24 mouse cellular contexts compared by ENCODE assay signal in genomic region chr9:64222098-64222497, GRCm38 (mm10). TPM values are rescaled to one million over a fixed set of nuclear protein-coding genes. Genes with fewer than 3 reads are reported as not detected.
DNase-seq lines count a peak whose midpoint lies in the region; ATAC-seq and TF ChIP-seq lines count a peak whose summit lies in the region.
"Had no signal": no experiment of that assay in that cellular context is flagged by ENCODE, and none has a peak within 500 bp of the region (broad histone marks: within the 10 kb centered on the region; RNA-seq: fewer than 3 reads in every experiment).

No protein-coding gene starts in this region.

- no peaks in the 10 kb centered on the region for H3K9me3 ChIP-seq in heart, embryonic 12.5 days (replicated peaks)
- no peaks in the 10 kb centered on the region for H3K9me3 ChIP-seq in stomach, postnatal 0 days (ENCODE audit: control insufficient read depth, low read length)
- H3K9me3 ChIP-seq: heart, embryonic 15.5 days; kidney, embryonic 15.5 days; midbrain, embryonic 10.5 days had no signal

- TF ChIP-seq CTCF in bone marrow macrophage, adult 2 months (IDR thresholded peaks at IDR 0.05; ENCODE audit: low read depth, low read length) = no peak
- TF ChIP-seq CTCF in stomach, postnatal 0 days (IDR thresholded peaks at IDR 0.05; ENCODE audit: low read depth) = no peak

- H3K27ac ChIP-seq in heart, embryonic 12.5 days (ENCODE audit: poor library complexity, severe bottlenecking) = no peak overlapping the region
- peak overlapping the region; percentile 69 for H3K27ac ChIP-seq in bone marrow macrophage, adult 2 months (ENCODE audit: insufficient read depth, low read depth, low read length)
- peak overlapping the region; percentile 35 for H3K27ac ChIP-seq in stomach, postnatal 0 days (replicated peaks)
- H3K27ac ChIP-seq: gastrocnemius, adult 2 months; heart, embryonic 15.5 days; kidney, embryonic 15.5 days; liver, embryonic 14.5 days; midbrain, embryonic 10.5 days had no signal

- intact Hi-C loops in left cerebral cortex, postnatal 36 days (cut with DNase I) = no loop called here

- peaks cover 36% of the 10 kb centered on the region for H3K4me1 ChIP-seq in heart, embryonic 12.5 days (replicated peaks)
- peaks cover 49% of the 10 kb centered on the region for H3K4me1 ChIP-seq in bone marrow macrophage, adult 2 months (ENCODE audit: control insufficient read depth, insufficient read depth, low read length)
- H3K4me1 ChIP-seq in stomach, postnatal 0 days (replicated peaks; ENCODE audit: control insufficient read depth, insufficient read depth) = no peaks in the 10 kb centered on the region

- H3K9ac ChIP-seq in heart, embryonic 12.5 days = no peak overlapping the region
- H3K9ac ChIP-seq in stomach, postnatal 0 days (ENCODE audit: low read length) = no peak overlapping the region
- H3K9ac ChIP-seq: heart, embryonic 15.5 days; kidney, embryonic 15.5 days; liver, embryonic 14.5 days; lung, embryonic 14.5 days had no signal

- no peak overlapping the region for H3K4me3 ChIP-seq in heart, embryonic 12.5 days
- H3K4me3 ChIP-seq in bone marrow macrophage, adult 2 months (ENCODE audit: insufficient read depth, low read length) = no peak overlapping the region
- no peak overlapping the region for H3K4me3 ChIP-seq in stomach, postnatal 0 days (ENCODE audit: low read depth, low read length)
- H3K4me3 ChIP-seq: gastrocnemius, adult 2 months; heart, embryonic 15.5 days; kidney, embryonic 15.5 days; midbrain, embryonic 10.5 days had no signal

- TF ChIP-seq EP300 in stomach, postnatal 0 days (optimal IDR thresholded peaks at IDR 0.05) = no peak

- WGBS in heart, embryonic 12.5 days = 70% methylated on average over 2 of the region's 2 CpGs
- whole genome bisulfite sequencing in stomach, postnatal 0 days = 66% methylated on average over 2 of the region's 2 CpGs

- no peak for TF ChIP-seq POLR2A in bone marrow macrophage, adult 2 months (IDR thresholded peaks at IDR 0.05; ENCODE audit: borderline replicate concordance, low read depth, low read length)

- DNase-seq in heart, adult 11 months = peak; percentile 68
- no peak for DNase-seq in stomach, postnatal 0 days (ENCODE audit: low spot score)
- DNase-seq in adrenal gland, adult (ENCODE audit: inconsistent age in 2 of 2, low spot score in 1 of 2) = no peak
- no peak for DNase-seq in left cerebral cortex, postnatal 36 days (ENCODE audit: low spot score in 2 of 2)
- DNase-seq: adrenal gland, postnatal 25 days; cerebellum, adult 2 months; cerebellum, postnatal 14 days; gastrocnemius, adult 2 months; kidney, adult 18-20 months; kidney, postnatal 25 days; liver; lung, embryonic 14.5 days; thymus, adult 2 months; thymus, postnatal 36 days had no signal

- H3K27me3 ChIP-seq in heart, embryonic 12.5 days (replicated peaks) = no peaks in the 10 kb centered on the region
- no peaks in the 10 kb centered on the region for H3K27me3 ChIP-seq in stomach, postnatal 0 days (ENCODE audit: control insufficient read depth, insufficient read depth, low read length)
- H3K27me3 ChIP-seq: heart, embryonic 15.5 days; kidney, embryonic 15.5 days had no signal

- no peaks in the 10 kb centered on the region for H3K36me3 ChIP-seq in heart, embryonic 12.5 days
- no peaks in the 10 kb centered on the region; the same call in 1 of the 2 replicates for H3K36me3 ChIP-seq in stomach, postnatal 0 days (ENCODE audit: control insufficient read depth, insufficient read depth, low read length)
- H3K36me3 ChIP-seq: heart, embryonic 15.5 days; kidney, embryonic 15.5 days had no signal

- no peak for ATAC-seq in heart, embryonic 12.5 days (ENCODE audit: insufficient number of reproducible peaks, low FRiP score)
- peak; percentile 76 for ATAC-seq in megakaryocyte, adult 5-6 weeks (ENCODE audit: poor library complexity, severe bottlenecking)
- ATAC-seq in stomach, postnatal 0 days (ENCODE audit: low FRiP score, low TSS enrichment) = no peak
- ATAC-seq: forebrain, embryonic 14.5 days; hindbrain, embryonic 16.5 days had no signal

- no peak overlapping the region for H3K4me2 ChIP-seq in heart, embryonic 12.5 days
- no peak overlapping the region for H3K4me2 ChIP-seq in stomach, postnatal 0 days (replicated peaks; ENCODE audit: low read depth)
- H3K4me2 ChIP-seq: heart, embryonic 15.5 days; kidney, embryonic 15.5 days; lung, embryonic 14.5 days had no signal

RNA-seq across cellular contexts. Expression of gene Uchl4, which starts 12.9 kb away (rescaled TPM):
- 2.7 and 2.8 TPM in 2 replicates for polyA plus RNA-seq in heart, embryonic 12.5 days (2016; fragmentation: Nextera tagmentation; extraction: Ambion mirVana)
- 1.9 and 2.1 TPM in 2 replicates for polyA plus RNA-seq in bone marrow macrophage, adult 2 months (2012; ENCODE audit: insufficient read depth, insufficient read length, missing spikeins)
- 0.34 TPM in 1 of 2 replicates, not detected in the other for total RNA-seq in megakaryocyte, adult 5-6 weeks (2015)
- 0.16 and 0.48 TPM in 2 replicates for total RNA-seq in megakaryocyte, adult 5-6 weeks (2017)
- polyA plus RNA-seq in stomach, postnatal 0 days (2015; fragmentation: Nextera tagmentation; extraction: Ambion mirVana) = 2.0 and 2.2 TPM in 2 replicates
- total RNA-seq in left cerebral cortex, postnatal 36 days (2021) = 1 to 10 TPM; 2.4 to 2.7 TPM
- polyA plus RNA-seq: spleen, adult 2 months; thymus, adult 2 months had no signal

RNA-seq across cellular contexts. Expression of gene Map2k1, which starts 31.3 kb away (rescaled TPM):
- polyA plus RNA-seq in heart, embryonic 12.5 days (2016; fragmentation: Nextera tagmentation; extraction: Ambion mirVana) = 99.7 and 100 TPM in 2 replicates
- polyA plus RNA-seq in bone marrow macrophage, adult 2 months (2012; ENCODE audit: insufficient read depth, insufficient read length, missing spikeins) = 79.9 and 83.4 TPM in 2 replicates
- 79.7 and 92.9 TPM in 2 replicates for total RNA-seq in megakaryocyte, adult 5-6 weeks (2015)
- 114 and 117 TPM in 2 replicates for total RNA-seq in megakaryocyte, adult 5-6 weeks (2017)
- 84.1 and 85.0 TPM in 2 replicates for polyA plus RNA-seq in stomach, postnatal 0 days (2015; fragmentation: Nextera tagmentation; extraction: Ambion mirVana)
- 100 to 1,000 TPM; 280 to 296 TPM for total RNA-seq in left cerebral cortex, postnatal 36 days (2021)

RNA-seq across cellular contexts. Expression of gene Snapc5, which starts 43.0 kb away (rescaled TPM):
- polyA plus RNA-seq in heart, embryonic 12.5 days (2016; fragmentation: Nextera tagmentation; extraction: Ambion mirVana) = 21.9 and 23.0 TPM in 2 replicates
- 53.5 and 58.0 TPM in 2 replicates for polyA plus RNA-seq in bone marrow macrophage, adult 2 months (2012; ENCODE audit: insufficient read depth, insufficient read length, missing spikeins)
- 25.6 and 31.7 TPM in 2 replicates for total RNA-seq in megakaryocyte, adult 5-6 weeks (2015)
- 70.1 and 76.7 TPM in 2 replicates for total RNA-seq in megakaryocyte, adult 5-6 weeks (2017)
- 31.8 and 34.4 TPM in 2 replicates for polyA plus RNA-seq in stomach, postnatal 0 days (2015; fragmentation: Nextera tagmentation; extraction: Ambion mirVana)
- 10 to 100 TPM; 20.5 to 22.4 TPM for total RNA-seq in left cerebral cortex, postnatal 36 days (2021)

RNA-seq across cellular contexts. Expression of gene Rpl4, which starts 48.9 kb away (rescaled TPM):
- polyA plus RNA-seq in heart, embryonic 12.5 days (2016; fragmentation: Nextera tagmentation; extraction: Ambion mirVana) = 801 and 832 TPM in 2 replicates
- polyA plus RNA-seq in bone marrow macrophage, adult 2 months (2012; ENCODE audit: insufficient read depth, insufficient read length, missing spikeins) = 1,013 and 1,015 TPM in 2 replicates
- total RNA-seq in megakaryocyte, adult 5-6 weeks (2015) = 2,055 and 2,225 TPM in 2 replicates
- 1,695 and 1,727 TPM in 2 replicates for total RNA-seq in megakaryocyte, adult 5-6 weeks (2017)
- 902 and 907 TPM in 2 replicates for polyA plus RNA-seq in stomach, postnatal 0 days (2015; fragmentation: Nextera tagmentation; extraction: Ambion mirVana)
- total RNA-seq in left cerebral cortex, postnatal 36 days (2021) = 100 to 1,000 TPM; 475 to 553 TPM

RNA-seq across cellular contexts. Expression of gene Zwilch, which starts 49.2 kb away (rescaled TPM):
- polyA plus RNA-seq in heart, embryonic 12.5 days (2016; fragmentation: Nextera tagmentation; extraction: Ambion mirVana) = 28.0 and 28.6 TPM in 2 replicates
- 16.9 and 22.3 TPM in 2 replicates for polyA plus RNA-seq in bone marrow macrophage, adult 2 months (2012; ENCODE audit: insufficient read depth, insufficient read length, missing spikeins)
- 22.3 and 26.7 TPM in 2 replicates for total RNA-seq in megakaryocyte, adult 5-6 weeks (2015)
- 76.4 and 109 TPM in 2 replicates for total RNA-seq in megakaryocyte, adult 5-6 weeks (2017)
- 3.2 and 4.1 TPM in 2 replicates for polyA plus RNA-seq in stomach, postnatal 0 days (2015; fragmentation: Nextera tagmentation; extraction: Ambion mirVana)
- total RNA-seq in left cerebral cortex, postnatal 36 days (2021) = 1 to 10 TPM; 2.7 to 4.2 TPM
